Mouse (Mus musculus): ENCODE data around the gene Psors1c2. TPM values are rescaled to one million over a fixed set of nuclear protein-coding genes. Genes with fewer than 3 reads are reported as not detected.

Psors1c2 gene
- polyA plus RNA-seq (2015; fragmentation: Nextera tagmentation; extraction: Ambion mirVana), result 0.66 and 0.81 TPM in 2 replicates

DNA sequence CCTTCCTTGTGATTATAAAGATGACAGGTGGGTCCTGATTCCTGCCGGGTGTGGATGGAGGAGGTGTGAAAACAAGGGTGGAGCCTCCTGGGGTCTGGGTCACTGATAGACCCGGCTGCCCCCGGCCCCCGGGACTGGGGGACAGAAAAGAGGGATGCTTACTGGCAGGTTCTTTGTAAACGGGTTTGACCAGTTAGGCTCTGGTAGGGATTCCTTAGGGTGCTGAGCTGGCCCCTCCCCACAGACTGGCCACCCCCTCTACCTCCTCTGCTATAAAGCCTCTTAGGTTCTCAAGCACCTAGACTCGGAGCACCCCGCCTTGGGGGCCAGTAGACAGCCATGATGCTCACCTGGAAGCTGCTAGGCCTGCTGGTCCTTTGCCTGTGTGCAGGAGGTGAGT is at the start of gene Psors1c2:
Gene Psors1c2 (plus strand): TSS at position 301 of the 400 bp plus-strand sequence.
- Histone ChIP-seq H3K9me3 (ENCODE audit: control insufficient read depth, low read length) (no peaks in the 10 kb centered on the region), H3K4me2 (ENCODE audit: low read depth, low read length) (no peak within 1 kb of the TSS), H3K36me3 (ENCODE audit: control insufficient read depth, insufficient read depth, low read length) (0 out of 2 replicates have a peak, but pooled peaks cover 5% of the 10 kb centered on the region), H3K27ac (ENCODE audit: low read length) (no peak within 1 kb of the TSS), H3K9ac (ENCODE audit: low read depth, low read length) (no peak within 1 kb of the TSS), H3K27me3 (replicated peaks; ENCODE audit: control insufficient read depth, insufficient read depth, low read length) (no peaks in the 10 kb centered on the region), H3K4me3 (ENCODE audit: low read length) (no peak within 1 kb of the TSS), H3K4me1 (ENCODE audit: control insufficient read depth, insufficient read depth, low read length) (no peaks in the 10 kb centered on the region)
- 27% methylated on average over 7 of the region's 7 CpGs for WGBS
- ATAC-seq, result no peak

DNA sequence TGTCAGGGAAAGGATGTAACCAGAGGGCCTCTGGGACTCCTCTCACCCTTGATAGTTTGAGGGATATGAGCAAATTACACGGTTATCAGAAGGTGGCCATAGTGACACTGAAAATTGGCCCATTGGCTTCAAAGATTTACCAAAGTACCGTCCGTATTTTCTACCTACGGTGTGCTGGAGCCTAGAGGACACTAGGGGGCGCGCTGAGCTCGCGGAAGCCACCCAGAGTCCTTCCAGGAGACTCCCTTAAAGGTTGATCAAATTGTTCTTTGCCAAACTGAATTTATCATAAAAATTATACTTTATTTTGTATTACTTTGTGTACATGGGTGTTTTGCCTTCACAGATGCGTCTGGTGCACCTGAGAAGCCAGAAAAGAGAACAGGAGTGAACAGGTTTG is 48.9 kb upstream of the Psors1c2 start:
- no peak overlapping the region for H3K9ac ChIP-seq (ENCODE audit: low read depth, low read length)
- H3K36me3 ChIP-seq (ENCODE audit: control insufficient read depth, insufficient read depth, low read length), result no peaks in the 10 kb centered on the region
- H3K27me3 ChIP-seq (replicated peaks; ENCODE audit: control insufficient read depth, insufficient read depth, low read length), result no peaks in the 10 kb centered on the region
- no peaks in the 10 kb centered on the region for H3K4me1 ChIP-seq (ENCODE audit: control insufficient read depth, insufficient read depth, low read length)
- H3K9me3 ChIP-seq (ENCODE audit: control insufficient read depth, low read length), result no peaks in the 10 kb centered on the region
- ATAC-seq, result 0 out of 2 replicates have a peak, but pooled peaks have one; percentile 42
- H3K4me2 ChIP-seq (ENCODE audit: low read depth, low read length), result no peak overlapping the region
- no peak overlapping the region for H3K4me3 ChIP-seq (ENCODE audit: low read length)
- 2% methylated on average over 9 of the region's 9 CpGs for WGBS
- no peak overlapping the region for H3K27ac ChIP-seq (ENCODE audit: low read length)

DNA sequence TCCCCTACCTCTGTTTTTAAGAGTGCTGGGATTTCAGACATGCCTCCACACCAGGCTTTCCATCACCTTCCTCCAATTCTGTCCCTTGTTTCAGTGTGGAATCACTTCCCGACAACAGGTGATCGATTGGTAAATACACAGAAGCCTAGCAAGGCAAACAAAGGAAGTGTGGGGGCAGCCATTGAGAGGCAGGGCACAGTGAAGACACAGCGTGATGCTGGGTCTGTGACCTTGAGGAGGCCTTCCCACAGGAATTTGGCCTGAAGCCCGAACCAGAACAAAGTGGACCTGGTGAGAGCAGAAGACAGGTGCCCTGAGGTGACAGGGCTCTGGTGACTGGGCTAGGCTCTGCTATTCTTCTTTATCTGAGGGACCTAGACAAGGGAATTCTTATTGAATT is 47.3 kb upstream of the Psors1c2 start:
- no peak overlapping the region for H3K27ac ChIP-seq (ENCODE audit: low read length)
- WGBS, result 26% methylated on average over 4 of the region's 4 CpGs
- ATAC-seq, result no peak
- no peak overlapping the region for H3K4me2 ChIP-seq (ENCODE audit: low read depth, low read length)
- H3K4me3 ChIP-seq (ENCODE audit: low read length), result no peak overlapping the region
- H3K36me3 ChIP-seq (ENCODE audit: control insufficient read depth, insufficient read depth, low read length), result no peaks in the 10 kb centered on the region
- H3K4me1 ChIP-seq (ENCODE audit: control insufficient read depth, insufficient read depth, low read length), result no peaks in the 10 kb centered on the region
- H3K27me3 ChIP-seq (replicated peaks; ENCODE audit: control insufficient read depth, insufficient read depth, low read length), result no peaks in the 10 kb centered on the region
- no peak overlapping the region for H3K9ac ChIP-seq (ENCODE audit: low read depth, low read length)
- no peaks in the 10 kb centered on the region for H3K9me3 ChIP-seq (ENCODE audit: control insufficient read depth, low read length)

DNA sequence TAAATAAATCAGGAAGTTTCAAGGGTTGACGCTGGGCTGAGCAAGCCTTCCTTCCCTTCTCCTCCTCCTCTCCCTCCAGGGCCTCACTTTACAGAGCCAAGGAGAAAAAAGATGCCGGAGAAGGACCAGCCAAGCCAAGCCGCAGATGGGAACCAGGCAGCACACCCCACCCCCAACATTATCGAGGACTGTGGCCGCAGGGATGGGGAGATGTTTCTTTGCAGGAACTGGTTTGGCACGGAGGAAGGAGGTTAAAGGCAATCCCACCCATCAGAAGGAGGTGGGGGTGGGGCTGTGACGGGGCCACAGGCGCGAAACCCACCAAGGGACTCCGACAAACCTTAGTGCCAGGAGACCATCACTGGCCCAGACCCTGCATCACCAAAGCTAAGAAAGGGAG is 46.3 kb upstream of the Psors1c2 start:
- Histone ChIP-seq H3K36me3 (ENCODE audit: control insufficient read depth, insufficient read depth, low read length) (no peaks in the 10 kb centered on the region), H3K27me3 (replicated peaks; ENCODE audit: control insufficient read depth, insufficient read depth, low read length) (no peaks in the 10 kb centered on the region), H3K4me1 (ENCODE audit: control insufficient read depth, insufficient read depth, low read length) (no peaks in the 10 kb centered on the region), H3K9ac (ENCODE audit: low read depth, low read length) (no peak overlapping the region), H3K4me3 (ENCODE audit: low read length) (no peak overlapping the region), H3K9me3 (ENCODE audit: control insufficient read depth, low read length) (no peaks in the 10 kb centered on the region), H3K4me2 (ENCODE audit: low read depth, low read length) (no peak overlapping the region), H3K27ac (ENCODE audit: low read length) (no peak overlapping the region)
- ATAC-seq, result no peak
- 49% methylated on average over 10 of the region's 10 CpGs for WGBS

DNA sequence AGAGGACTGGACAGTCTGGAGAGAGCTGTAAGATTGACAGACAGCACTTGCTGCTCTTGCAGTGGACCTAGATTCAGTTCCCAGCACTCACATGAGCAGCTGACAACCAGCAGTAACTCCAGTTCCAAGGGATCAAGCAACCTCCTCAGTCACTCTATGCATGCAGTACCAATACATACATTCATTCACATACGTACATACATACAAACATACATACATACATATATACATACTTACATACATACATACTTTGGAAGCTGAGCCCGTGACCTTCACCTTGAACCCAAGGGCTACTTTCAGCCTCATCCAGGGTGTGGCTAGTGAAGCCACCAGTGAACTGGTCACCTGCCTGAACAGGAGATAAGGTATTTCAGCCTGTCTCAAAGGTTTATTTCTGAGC is 45.0 kb upstream of the Psors1c2 start:
- no peaks in the 10 kb centered on the region for H3K9me3 ChIP-seq (ENCODE audit: control insufficient read depth, low read length)

DNA sequence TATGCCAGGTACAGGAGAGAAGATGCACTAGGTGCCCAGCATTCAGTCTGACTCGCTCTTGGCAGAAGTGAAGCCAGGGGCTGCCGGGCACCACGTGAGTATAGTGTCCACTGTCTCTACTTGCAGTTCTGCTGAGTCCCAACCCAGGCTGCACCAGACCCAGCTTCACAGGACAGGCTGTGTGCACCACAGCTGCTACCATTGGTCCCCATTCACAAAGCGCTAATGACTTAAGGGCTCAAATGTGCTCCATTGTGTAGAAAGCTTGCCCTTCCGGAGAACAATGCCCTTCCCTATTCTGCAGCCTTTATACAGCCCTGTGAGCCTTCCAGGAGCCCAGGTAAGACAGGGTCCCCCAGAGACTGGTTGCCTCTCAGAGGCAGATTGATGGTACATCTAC is 42.7 kb upstream of the Psors1c2 start:
- no peaks in the 10 kb centered on the region for H3K4me1 ChIP-seq (ENCODE audit: control insufficient read depth, insufficient read depth, low read length)
- H3K9ac ChIP-seq (ENCODE audit: low read depth, low read length), result no peak overlapping the region
- H3K27ac ChIP-seq (ENCODE audit: low read length), result no peak overlapping the region
- no peak overlapping the region for H3K4me2 ChIP-seq (ENCODE audit: low read depth, low read length)
- no peaks in the 10 kb centered on the region for H3K36me3 ChIP-seq (ENCODE audit: control insufficient read depth, insufficient read depth, low read length)
- H3K27me3 ChIP-seq (replicated peaks; ENCODE audit: control insufficient read depth, insufficient read depth, low read length), result no peaks in the 10 kb centered on the region
- 79% methylated on average over 5 of the region's 5 CpGs for WGBS
- no peak overlapping the region for H3K4me3 ChIP-seq (ENCODE audit: low read length)
- no peak for ATAC-seq
- no peaks in the 10 kb centered on the region for H3K9me3 ChIP-seq (ENCODE audit: control insufficient read depth, low read length)

More for the DNA sequence above, 45.0 kb upstream of the Psors1c2 start:
- no peak overlapping the region for H3K4me2 ChIP-seq (ENCODE audit: low read depth, low read length)
- no peaks in the 10 kb centered on the region for H3K4me1 ChIP-seq (ENCODE audit: control insufficient read depth, insufficient read depth, low read length)
- no peak overlapping the region for H3K4me3 ChIP-seq (ENCODE audit: low read length)
- WGBS, result 97% methylated on average over 2 of the region's 2 CpGs
- no peaks in the 10 kb centered on the region for H3K36me3 ChIP-seq (ENCODE audit: control insufficient read depth, insufficient read depth, low read length)
- no peak overlapping the region for H3K9ac ChIP-seq (ENCODE audit: low read depth, low read length)
- H3K27me3 ChIP-seq (replicated peaks; ENCODE audit: control insufficient read depth, insufficient read depth, low read length), result no peaks in the 10 kb centered on the region
- ATAC-seq, result no peak
- H3K27ac ChIP-seq (ENCODE audit: low read length), result no peak overlapping the region

DNA sequence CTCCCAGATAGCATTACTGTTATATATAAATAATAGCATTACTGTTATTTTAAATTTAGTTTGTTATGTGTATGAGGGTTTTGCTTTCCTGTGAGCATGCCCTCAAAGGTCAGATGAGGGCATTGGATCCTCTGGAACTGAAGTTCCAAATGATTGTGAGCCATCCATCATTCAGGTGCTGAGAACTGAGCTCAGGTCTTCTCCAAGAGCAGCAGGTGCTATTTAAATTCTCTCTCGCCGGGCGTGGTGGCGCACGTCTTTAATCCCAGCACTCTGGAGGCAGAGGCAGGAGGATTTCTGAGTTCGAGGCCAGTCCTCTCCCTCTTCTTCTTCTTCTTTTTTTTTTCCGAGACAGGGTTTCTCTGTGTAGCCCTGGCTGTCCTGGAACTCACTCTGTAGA is 35.9 kb upstream of the Psors1c2 start:
- H3K4me1 ChIP-seq (ENCODE audit: control insufficient read depth, insufficient read depth, low read length), result no peaks in the 10 kb centered on the region
- H3K9me3 ChIP-seq (ENCODE audit: control insufficient read depth, low read length), result no peaks in the 10 kb centered on the region
- no peak overlapping the region for H3K27ac ChIP-seq (ENCODE audit: low read length)
- H3K4me3 ChIP-seq (ENCODE audit: low read length), result no peak overlapping the region
- no peaks in the 10 kb centered on the region for H3K36me3 ChIP-seq (ENCODE audit: control insufficient read depth, insufficient read depth, low read length)
- 97% methylated on average over 7 of the region's 7 CpGs for WGBS
- no peak overlapping the region for H3K9ac ChIP-seq (ENCODE audit: low read depth, low read length)
- no peak for ATAC-seq
- no peaks in the 10 kb centered on the region for H3K27me3 ChIP-seq (replicated peaks; ENCODE audit: control insufficient read depth, insufficient read depth, low read length)
- H3K4me2 ChIP-seq (ENCODE audit: low read depth, low read length), result no peak overlapping the region

DNA sequence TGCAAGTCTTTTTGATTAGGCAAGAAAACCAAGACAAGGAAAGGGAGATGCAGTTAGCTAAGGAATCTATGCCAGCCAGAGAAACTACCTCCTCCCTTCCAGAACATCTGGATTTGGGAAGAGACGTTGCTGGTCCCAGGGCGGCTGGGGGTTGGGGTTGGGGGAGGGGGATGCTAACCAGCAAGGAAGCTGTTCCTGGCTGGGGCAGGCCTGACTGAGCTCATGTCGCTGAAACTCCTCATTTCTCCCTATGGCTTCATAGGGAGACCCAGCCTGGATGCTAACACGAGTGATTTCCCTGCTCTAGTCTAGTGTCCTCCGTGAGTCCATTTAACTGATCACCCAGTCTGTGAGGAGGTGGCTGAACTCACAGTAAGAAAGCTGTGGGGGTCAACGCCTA is 30.8 kb upstream of the Psors1c2 start:
- Histone ChIP-seq H3K9me3 (ENCODE audit: control insufficient read depth, low read length) (no peaks in the 10 kb centered on the region), H3K4me1 (ENCODE audit: control insufficient read depth, insufficient read depth, low read length) (no peaks in the 10 kb centered on the region; the same call in 1 of the 2 replicates), H3K4me2 (ENCODE audit: low read depth, low read length) (no peak overlapping the region), H3K9ac (ENCODE audit: low read depth, low read length) (no peak overlapping the region), H3K4me3 (ENCODE audit: low read length) (no peak overlapping the region), H3K27me3 (replicated peaks; ENCODE audit: control insufficient read depth, insufficient read depth, low read length) (peaks cover 3% of the 10 kb centered on the region; the same call in 1 of the 2 replicates), H3K36me3 (ENCODE audit: control insufficient read depth, insufficient read depth, low read length) (no peaks in the 10 kb centered on the region), H3K27ac (ENCODE audit: low read length) (no peak overlapping the region)
- no peak for ATAC-seq
- WGBS, result 25% methylated on average over 6 of the region's 6 CpGs

DNA sequence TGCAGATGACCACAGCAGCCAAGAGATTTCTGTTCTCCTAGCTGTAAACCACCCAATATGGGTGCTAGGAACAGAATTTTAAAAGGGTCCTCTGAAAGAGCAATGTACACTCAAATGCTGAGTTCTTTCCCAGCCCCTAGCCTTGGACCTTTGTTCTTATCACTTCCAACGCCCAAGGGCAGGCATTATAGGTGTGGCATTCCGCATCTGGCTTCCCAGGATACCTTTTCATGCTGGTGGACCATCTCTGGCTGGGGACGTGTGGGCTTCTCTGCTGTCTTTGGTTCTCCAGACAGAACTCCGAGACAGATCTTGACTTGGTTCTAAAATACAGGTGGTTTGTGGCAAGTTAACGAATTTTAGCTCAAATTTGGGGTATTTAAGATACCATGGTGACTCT is 30.2 kb upstream of the Psors1c2 start:
- Histone ChIP-seq H3K4me3 (ENCODE audit: low read length) (no peak overlapping the region), H3K36me3 (ENCODE audit: control insufficient read depth, insufficient read depth, low read length) (no peaks in the 10 kb centered on the region), H3K27ac (ENCODE audit: low read length) (no peak overlapping the region), H3K4me2 (ENCODE audit: low read depth, low read length) (no peak overlapping the region), H3K27me3 (replicated peaks; ENCODE audit: control insufficient read depth, insufficient read depth, low read length) (peaks cover 3% of the 10 kb centered on the region; the same call in 1 of the 2 replicates), H3K9me3 (ENCODE audit: control insufficient read depth, low read length) (no peaks in the 10 kb centered on the region), H3K9ac (ENCODE audit: low read depth, low read length) (no peak overlapping the region), H3K4me1 (ENCODE audit: control insufficient read depth, insufficient read depth, low read length) (no peaks in the 10 kb centered on the region; the same call in 1 of the 2 replicates)
- no peak for ATAC-seq
- 53% methylated on average over 5 of the region's 5 CpGs for WGBS

DNA sequence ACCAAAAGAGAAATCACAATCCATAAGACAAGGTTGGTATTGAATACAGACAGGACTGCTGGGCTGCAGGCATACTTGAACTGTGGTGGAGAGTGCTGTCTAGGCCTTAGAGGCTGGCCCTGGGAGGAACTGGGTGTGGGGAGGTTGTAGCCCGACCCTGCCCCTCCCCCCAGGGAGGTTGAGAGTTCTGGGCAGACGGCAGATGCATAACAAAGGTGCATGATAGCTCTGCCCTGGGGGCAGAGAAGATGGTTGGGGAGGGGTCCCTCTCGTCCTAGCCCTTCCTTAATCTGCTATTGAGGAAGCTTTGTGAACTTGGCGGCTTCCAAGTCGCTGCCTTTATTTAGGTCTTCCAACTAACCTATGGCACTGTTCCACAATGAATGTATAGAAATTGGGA is 29.2 kb upstream of the Psors1c2 start:
- Histone ChIP-seq H3K9ac (ENCODE audit: low read depth, low read length) (no peak overlapping the region), H3K36me3 (ENCODE audit: control insufficient read depth, insufficient read depth, low read length) (no peaks in the 10 kb centered on the region), H3K9me3 (ENCODE audit: control insufficient read depth, low read length) (no peaks in the 10 kb centered on the region), H3K4me3 (ENCODE audit: low read length) (no peak overlapping the region), H3K4me1 (ENCODE audit: control insufficient read depth, insufficient read depth, low read length) (no peaks in the 10 kb centered on the region; the same call in 1 of the 2 replicates), H3K27ac (ENCODE audit: low read length) (no peak overlapping the region), H3K4me2 (ENCODE audit: low read depth, low read length) (no peak overlapping the region), H3K27me3 (replicated peaks; ENCODE audit: control insufficient read depth, insufficient read depth, low read length) (peaks cover 3% of the 10 kb centered on the region; the same call in 1 of the 2 replicates)
- ATAC-seq, result no peak
- 37% methylated on average over 5 of the region's 5 CpGs for WGBS
